Mouse (Mus musculus): ENCODE data around the gene Ptprg. TPM values are rescaled to one million over a fixed set of nuclear protein-coding genes. Genes with fewer than 3 reads are reported as not detected.

Gene Ptprg
- polyA plus RNA-seq, 1 experiment from 2014 or later: 15.8 TPM

DNA sequence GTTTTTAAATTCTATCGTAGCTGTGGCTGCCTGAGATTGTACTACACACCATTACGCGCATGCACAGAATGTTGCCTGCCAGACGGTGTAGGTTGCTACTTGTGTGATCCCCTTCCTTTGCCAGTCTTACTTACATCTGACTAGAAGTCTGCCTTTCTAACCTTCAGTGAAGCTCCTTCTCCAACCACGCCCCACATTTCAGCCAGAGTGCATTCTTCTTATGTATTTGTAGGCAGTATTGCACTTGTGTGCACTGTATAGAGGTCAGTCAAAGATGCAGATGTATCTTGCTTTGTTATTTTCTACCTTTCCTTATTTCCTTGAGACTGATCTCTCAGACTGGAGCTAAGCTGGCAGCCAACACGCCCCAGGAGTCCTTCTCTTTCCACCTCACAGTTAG lies 158.8 kb downstream of the Ptprg start:
- no peak overlapping the region for H3K9ac ChIP-seq (ENCODE audit: low read length)
- H3K4me1 ChIP-seq (ENCODE audit: control insufficient read depth in 2 of 2, insufficient read depth in 2 of 2, low read length in 2 of 2): peaks cover 2 to 3% of the 10 kb centered on the region in 2 experiments; a peak in 1 of 4 replicates
- 91% methylated on average over 6 of the region's 6 CpGs for WGBS
- no peak overlapping the region for H3K27ac ChIP-seq (replicated peaks in 1 of 2; ENCODE audit: control insufficient read depth in 1 of 2, insufficient read depth in 1 of 2, low read depth in 2 of 2, low read length in 2 of 2)
- no peak overlapping the region for H3K4me2 ChIP-seq (ENCODE audit: low read length)
- ATAC-seq (ENCODE audit: insufficient number of reproducible peaks, insufficient read depth, low FRiP score, low read depth): no peak
- H3K4me3 ChIP-seq (ENCODE audit: control insufficient read depth in 1 of 2, insufficient read depth in 1 of 2, low read depth in 1 of 2, low read length in 2 of 2): no peak overlapping the region
- no peaks in the 10 kb centered on the region for H3K36me3 ChIP-seq (ENCODE audit: control insufficient read depth, insufficient read depth, low read length)
- no peaks in the 10 kb centered on the region for H3K27me3 ChIP-seq (ENCODE audit: control insufficient read depth, insufficient read depth, low read length)
- H3K9me3 ChIP-seq (ENCODE audit: control insufficient read depth, low read length): no peaks in the 10 kb centered on the region

DNA sequence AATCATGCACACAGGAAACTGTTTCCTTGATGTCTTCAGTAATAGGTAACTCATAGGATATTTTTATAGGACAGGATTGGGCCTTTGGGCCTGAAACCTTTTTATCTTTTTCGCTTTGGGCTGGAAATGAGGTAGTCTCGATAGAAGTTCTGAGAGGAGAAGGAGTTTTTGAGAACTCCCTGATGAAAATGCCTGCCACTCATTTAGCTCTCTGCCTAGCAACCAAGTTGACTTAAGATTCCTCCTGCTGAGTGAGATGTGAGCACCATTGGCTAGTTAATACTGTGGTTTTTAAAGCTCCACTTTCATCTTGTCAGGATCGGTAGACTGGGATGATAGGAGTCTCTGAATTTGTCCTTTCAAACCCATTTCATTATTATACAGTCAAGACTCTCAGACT lies 162.9 kb downstream of the Ptprg start:
- no peak for ATAC-seq (ENCODE audit: insufficient number of reproducible peaks, insufficient read depth, low FRiP score, low read depth)
- WGBS: 63% methylated on average over 3 of the region's 3 CpGs
- Histone ChIP-seq H3K27me3 (ENCODE audit: control insufficient read depth, insufficient read depth, low read length) (no peaks in the 10 kb centered on the region), H3K4me1 (ENCODE audit: control insufficient read depth in 2 of 2, insufficient read depth in 2 of 2, low read length in 2 of 2) (peaks cover 3 to 12% of the 10 kb centered on the region in 2 experiments; a peak in 3 of 4 replicates), H3K9me3 (ENCODE audit: control insufficient read depth, low read length) (no peaks in the 10 kb centered on the region), H3K4me3 (ENCODE audit: control insufficient read depth in 1 of 2, insufficient read depth in 1 of 2, low read depth in 1 of 2, low read length in 2 of 2) (no peak overlapping the region), H3K36me3 (ENCODE audit: control insufficient read depth, insufficient read depth, low read length) (no peaks in the 10 kb centered on the region), H3K27ac (replicated peaks in 1 of 2; ENCODE audit: control insufficient read depth in 1 of 2, insufficient read depth in 1 of 2, low read depth in 2 of 2, low read length in 2 of 2) (no peak overlapping the region), H3K9ac (ENCODE audit: low read length) (no peak overlapping the region), H3K4me2 (ENCODE audit: low read length) (no peak overlapping the region)

DNA sequence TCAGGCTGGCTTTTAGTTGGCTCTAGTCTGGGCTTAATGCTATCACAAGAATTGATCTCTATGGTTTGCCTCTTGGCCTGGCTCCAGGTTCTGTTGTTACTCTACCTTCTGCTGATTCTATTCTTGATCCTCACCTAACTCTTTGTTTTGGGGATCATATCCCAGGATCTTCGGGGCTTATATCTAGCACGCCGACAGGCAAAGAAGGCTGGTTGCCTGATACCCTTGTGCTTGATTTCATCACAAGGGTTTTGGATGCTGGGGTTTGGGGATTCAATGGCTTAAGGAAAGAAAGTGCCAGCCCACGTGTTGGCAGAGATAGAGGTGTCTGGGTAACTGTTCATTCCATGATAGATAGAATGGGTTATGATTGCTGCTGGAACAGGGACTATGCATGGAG lies 164.9 kb downstream of the Ptprg start:
- no peak overlapping the region for H3K27ac ChIP-seq (replicated peaks in 1 of 2; ENCODE audit: control insufficient read depth in 1 of 2, insufficient read depth in 1 of 2, low read depth in 2 of 2, low read length in 2 of 2)
- no peaks in the 10 kb centered on the region for H3K36me3 ChIP-seq (ENCODE audit: control insufficient read depth, insufficient read depth, low read length)
- peaks cover 2 to 9% of the 10 kb centered on the region in 2 experiments; a peak in 3 of 4 replicates for H3K4me1 ChIP-seq (ENCODE audit: control insufficient read depth in 2 of 2, insufficient read depth in 2 of 2, low read length in 2 of 2)
- ATAC-seq (ENCODE audit: insufficient number of reproducible peaks, insufficient read depth, low FRiP score, low read depth): no peak
- H3K9ac ChIP-seq (ENCODE audit: low read length): no peak overlapping the region
- no peaks in the 10 kb centered on the region for H3K27me3 ChIP-seq (ENCODE audit: control insufficient read depth, insufficient read depth, low read length)
- no peak overlapping the region for H3K4me2 ChIP-seq (ENCODE audit: low read length)
- H3K4me3 ChIP-seq (ENCODE audit: control insufficient read depth in 1 of 2, insufficient read depth in 1 of 2, low read depth in 1 of 2, low read length in 2 of 2): no peak overlapping the region
- H3K9me3 ChIP-seq (ENCODE audit: control insufficient read depth, low read length): no peaks in the 10 kb centered on the region
- 81% methylated on average over 4 of the region's 4 CpGs for whole genome bisulfite sequencing

DNA sequence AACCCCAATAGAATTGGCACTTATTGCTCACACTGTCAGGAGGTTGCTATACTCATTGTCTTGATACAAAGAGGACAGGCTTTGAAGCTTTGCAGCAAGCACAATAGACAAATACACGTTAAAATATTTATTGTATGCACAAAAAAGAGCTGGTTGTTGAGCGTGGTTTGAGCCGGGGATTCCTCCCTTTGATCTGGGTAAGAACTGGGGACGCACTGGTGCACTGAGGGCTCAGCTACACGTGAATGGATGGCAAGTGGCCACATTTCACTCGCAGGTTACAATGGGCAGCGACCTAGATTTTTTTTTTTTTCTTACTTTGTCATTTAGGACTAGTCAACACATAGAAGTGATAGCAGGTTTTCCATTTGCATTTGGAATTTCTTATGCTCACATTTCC lies 165.9 kb downstream of the Ptprg start:
- H3K27me3 ChIP-seq (ENCODE audit: control insufficient read depth, insufficient read depth, low read length): no peaks in the 10 kb centered on the region
- H3K27ac ChIP-seq (replicated peaks in 1 of 2; ENCODE audit: control insufficient read depth in 1 of 2, insufficient read depth in 1 of 2, low read depth in 2 of 2, low read length in 2 of 2): no peak overlapping the region
- no peak overlapping the region for H3K4me3 ChIP-seq (ENCODE audit: control insufficient read depth in 1 of 2, insufficient read depth in 1 of 2, low read depth in 1 of 2, low read length in 2 of 2)
- H3K4me2 ChIP-seq (ENCODE audit: low read length): no peak overlapping the region
- no peaks in the 10 kb centered on the region for H3K36me3 ChIP-seq (ENCODE audit: control insufficient read depth, insufficient read depth, low read length)
- no peaks in the 10 kb centered on the region for H3K9me3 ChIP-seq (ENCODE audit: control insufficient read depth, low read length)
- ATAC-seq (ENCODE audit: insufficient number of reproducible peaks, insufficient read depth, low FRiP score, low read depth): no peak
- H3K4me1 ChIP-seq (ENCODE audit: control insufficient read depth in 2 of 2, insufficient read depth in 2 of 2, low read length in 2 of 2): peaks cover 2 to 9% of the 10 kb centered on the region in 2 experiments; a peak in 3 of 4 replicates
- H3K9ac ChIP-seq (ENCODE audit: low read length): no peak overlapping the region
- WGBS: 63% methylated on average over 7 of the region's 7 CpGs

DNA sequence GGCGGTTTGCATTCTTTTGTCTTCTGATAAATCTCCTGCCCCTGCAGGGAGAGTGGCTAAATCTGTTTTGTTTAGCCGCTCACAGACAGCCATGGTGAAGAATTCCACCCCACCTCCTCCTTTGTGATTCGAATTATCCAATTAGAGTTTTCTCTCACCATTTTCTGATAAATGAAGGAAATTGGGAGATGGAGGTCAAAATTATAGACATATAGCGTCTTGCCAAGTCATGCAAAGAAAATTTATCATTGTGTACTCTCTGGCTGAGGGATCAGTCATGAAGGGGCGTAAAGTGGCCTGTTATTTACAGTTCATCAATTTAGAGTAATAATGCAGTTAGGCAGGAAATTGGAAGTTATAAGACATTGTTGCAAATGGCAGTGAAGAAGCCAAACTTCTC lies 168.8 kb downstream of the Ptprg start:
- no peaks in the 10 kb centered on the region for H3K27me3 ChIP-seq (ENCODE audit: control insufficient read depth, insufficient read depth, low read length)
- no peaks in the 10 kb centered on the region for H3K36me3 ChIP-seq (ENCODE audit: control insufficient read depth, insufficient read depth, low read length)
- no peak overlapping the region for H3K4me3 ChIP-seq (ENCODE audit: control insufficient read depth in 1 of 2, insufficient read depth in 1 of 2, low read depth in 1 of 2, low read length in 2 of 2)
- no peak overlapping the region for H3K27ac ChIP-seq (replicated peaks in 1 of 2; ENCODE audit: control insufficient read depth in 1 of 2, insufficient read depth in 1 of 2, low read depth in 2 of 2, low read length in 2 of 2)
- no peak overlapping the region for H3K9ac ChIP-seq (ENCODE audit: low read length)
- no peaks in the 10 kb centered on the region for H3K9me3 ChIP-seq (ENCODE audit: control insufficient read depth, low read length)
- ATAC-seq (ENCODE audit: insufficient number of reproducible peaks, insufficient read depth, low FRiP score, low read depth): no peak
- H3K4me1 ChIP-seq (ENCODE audit: control insufficient read depth in 2 of 2, insufficient read depth in 2 of 2, low read length in 2 of 2): peaks cover 2 to 9% of the 10 kb centered on the region in 2 experiments; a peak in 3 of 4 replicates
- WGBS: 60% methylated on average over 5 of the region's 5 CpGs
- H3K4me2 ChIP-seq (ENCODE audit: low read length): no peak overlapping the region

DNA sequence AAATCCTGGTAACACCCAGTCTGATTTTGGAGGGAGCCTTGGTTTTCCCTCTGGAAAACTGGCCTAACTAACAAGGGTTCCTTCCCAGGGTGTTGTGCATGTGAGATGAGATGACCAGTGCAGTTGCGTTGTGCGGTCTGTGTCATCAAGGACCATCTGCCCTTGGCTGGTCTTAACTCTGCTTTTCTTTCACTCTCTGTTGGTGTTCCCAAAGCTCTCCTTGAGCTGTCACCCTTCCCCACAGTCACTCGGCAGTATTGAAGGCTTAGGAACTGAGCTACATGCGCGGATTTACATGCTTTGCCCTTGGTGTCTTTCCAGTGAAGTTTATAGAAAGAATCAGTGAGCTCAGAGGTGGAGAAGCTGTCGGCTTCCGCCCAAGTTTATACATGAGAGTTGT lies 170.5 kb downstream of the Ptprg start:
- Histone ChIP-seq H3K27ac (replicated peaks in 1 of 2; ENCODE audit: control insufficient read depth in 1 of 2, insufficient read depth in 1 of 2, low read depth in 2 of 2, low read length in 2 of 2) (no peak overlapping the region), H3K9ac (ENCODE audit: low read length) (no peak overlapping the region), H3K9me3 (ENCODE audit: control insufficient read depth, low read length) (no peaks in the 10 kb centered on the region), H3K36me3 (ENCODE audit: control insufficient read depth, insufficient read depth, low read length) (no peaks in the 10 kb centered on the region), H3K27me3 (ENCODE audit: control insufficient read depth, insufficient read depth, low read length) (no peaks in the 10 kb centered on the region), H3K4me2 (ENCODE audit: low read length) (no peak overlapping the region), H3K4me1 (ENCODE audit: control insufficient read depth in 2 of 2, insufficient read depth in 2 of 2, low read length in 2 of 2) (peaks cover 2% of the 10 kb centered on the region in 2 experiments; a peak in 2 of 4 replicates), H3K4me3 (ENCODE audit: control insufficient read depth in 1 of 2, insufficient read depth in 1 of 2, low read depth in 1 of 2, low read length in 2 of 2) (no peak overlapping the region)
- 84% methylated on average over 7 of the region's 7 CpGs for WGBS
- ATAC-seq (ENCODE audit: insufficient number of reproducible peaks, insufficient read depth, low FRiP score, low read depth): no peak

DNA sequence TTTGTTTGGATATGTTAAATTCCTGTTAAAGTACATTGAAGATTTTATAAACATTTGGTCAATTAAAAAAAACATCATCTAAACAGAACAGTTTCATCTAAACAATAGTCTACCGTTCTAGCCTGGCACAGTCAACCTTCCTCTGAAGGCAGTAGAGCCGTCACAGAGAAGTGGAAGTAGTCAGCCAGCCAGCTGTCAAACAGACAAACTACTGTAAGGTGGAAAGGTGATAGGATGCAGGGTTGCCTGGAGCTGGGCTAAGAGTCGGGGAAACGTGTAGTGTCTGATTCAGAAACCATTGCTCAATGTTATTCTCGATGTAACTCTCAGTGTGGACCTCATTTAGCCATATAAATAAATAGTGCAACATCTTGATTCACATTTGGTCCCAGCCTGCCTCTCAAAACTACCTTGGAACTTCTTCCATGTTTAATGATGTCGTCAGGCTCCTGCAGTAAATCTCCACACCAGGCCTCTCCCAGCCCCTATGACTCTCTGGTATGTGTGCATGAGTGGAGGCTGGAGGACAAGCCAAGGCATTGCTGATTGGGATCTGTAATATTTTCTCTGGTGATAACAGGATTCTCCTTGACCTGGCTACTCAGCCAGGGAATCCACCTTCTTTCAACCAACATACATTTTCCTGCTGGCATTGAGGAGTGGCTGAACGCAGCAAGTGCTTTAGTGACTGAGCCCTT lies 178.0 kb downstream of the Ptprg start:
- H3K27ac ChIP-seq (replicated peaks in 1 of 2; ENCODE audit: control insufficient read depth in 1 of 2, insufficient read depth in 1 of 2, low read depth in 2 of 2, low read length in 2 of 2): no peak overlapping the region
- H3K9me3 ChIP-seq (ENCODE audit: control insufficient read depth, low read length): no peaks in the 10 kb centered on the region
- no peak overlapping the region for H3K4me3 ChIP-seq (ENCODE audit: control insufficient read depth in 1 of 2, insufficient read depth in 1 of 2, low read depth in 1 of 2, low read length in 2 of 2)
- WGBS: 36% methylated on average over 7 of the region's 7 CpGs
- H3K4me2 ChIP-seq (ENCODE audit: low read length): no peak overlapping the region
- no peaks in the 10 kb centered on the region; a peak in 1 of 4 replicates for H3K4me1 ChIP-seq (ENCODE audit: control insufficient read depth in 2 of 2, insufficient read depth in 2 of 2, low read length in 2 of 2)
- no peak overlapping the region for H3K9ac ChIP-seq (ENCODE audit: low read length)
- no peak for ATAC-seq (ENCODE audit: insufficient number of reproducible peaks, insufficient read depth, low FRiP score, low read depth)
- H3K36me3 ChIP-seq (ENCODE audit: control insufficient read depth, insufficient read depth, low read length): no peaks in the 10 kb centered on the region
- H3K27me3 ChIP-seq (ENCODE audit: control insufficient read depth, insufficient read depth, low read length): no peaks in the 10 kb centered on the region

DNA sequence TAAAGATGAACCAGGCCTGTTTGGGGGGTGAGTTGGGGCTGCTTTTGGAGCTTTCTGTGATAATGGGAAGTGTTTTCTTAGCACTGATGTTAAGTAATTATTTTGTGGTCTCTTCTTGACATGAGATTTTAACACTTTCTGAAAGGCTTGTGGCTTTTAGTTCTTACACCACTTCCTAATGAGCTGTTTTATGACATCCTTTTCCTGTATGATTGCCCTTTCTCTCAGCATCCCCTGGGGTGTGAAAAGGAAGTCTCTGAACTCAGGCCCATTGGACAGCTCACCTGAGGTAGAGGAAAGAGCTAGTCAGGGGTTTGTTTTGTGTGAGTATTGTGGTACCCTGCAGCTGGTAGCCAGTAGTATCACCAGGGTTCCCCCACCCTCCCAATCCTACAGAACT lies 179.0 kb downstream of the Ptprg start:
- H3K4me1 ChIP-seq (ENCODE audit: control insufficient read depth in 2 of 2, insufficient read depth in 2 of 2, low read length in 2 of 2): no peaks in the 10 kb centered on the region; a peak in 1 of 4 replicates
- H3K4me3 ChIP-seq (ENCODE audit: control insufficient read depth in 1 of 2, insufficient read depth in 1 of 2, low read depth in 1 of 2, low read length in 2 of 2): no peak overlapping the region
- H3K27ac ChIP-seq (replicated peaks in 1 of 2; ENCODE audit: control insufficient read depth in 1 of 2, insufficient read depth in 1 of 2, low read depth in 2 of 2, low read length in 2 of 2): no peak overlapping the region
- no peaks in the 10 kb centered on the region for H3K9me3 ChIP-seq (ENCODE audit: control insufficient read depth, low read length)
- H3K36me3 ChIP-seq (ENCODE audit: control insufficient read depth, insufficient read depth, low read length): no peaks in the 10 kb centered on the region
- H3K4me2 ChIP-seq (ENCODE audit: low read length): no peak overlapping the region
- ATAC-seq (ENCODE audit: insufficient number of reproducible peaks, insufficient read depth, low FRiP score, low read depth): no peak
- no peaks in the 10 kb centered on the region for H3K27me3 ChIP-seq (ENCODE audit: control insufficient read depth, insufficient read depth, low read length)
- no peak overlapping the region for H3K9ac ChIP-seq (ENCODE audit: low read length)
